Mouse (Mus musculus) small intestine, adult 2 months (tissue): ENCODE measurements around the gene Large1.

Source experiments
- CTCF ChIP-seq: fragments of 200-500 bp; IDR thresholded peaks from 2 replicates; pipeline ENCODE4 v1.5.1; 2012; ENCODE audit warnings: low read depth, mild to moderate bottlenecking, control low read depth, inconsistent platforms, low read length, moderate library complexity, mixed read lengths; ENCODE audit not compliant: insufficient replicate concordance, insufficient read length; ENCODE audit errors: extremely low read depth
- POLR2A ChIP-seq: fragments of 200-500 bp; IDR thresholded peaks from 2 replicates; pipeline ENCODE4 v1.6.1; 2012; ENCODE audit warnings: low read depth, mild to moderate bottlenecking, control low read depth, inconsistent platforms, low read length, moderate library complexity

DNA sequence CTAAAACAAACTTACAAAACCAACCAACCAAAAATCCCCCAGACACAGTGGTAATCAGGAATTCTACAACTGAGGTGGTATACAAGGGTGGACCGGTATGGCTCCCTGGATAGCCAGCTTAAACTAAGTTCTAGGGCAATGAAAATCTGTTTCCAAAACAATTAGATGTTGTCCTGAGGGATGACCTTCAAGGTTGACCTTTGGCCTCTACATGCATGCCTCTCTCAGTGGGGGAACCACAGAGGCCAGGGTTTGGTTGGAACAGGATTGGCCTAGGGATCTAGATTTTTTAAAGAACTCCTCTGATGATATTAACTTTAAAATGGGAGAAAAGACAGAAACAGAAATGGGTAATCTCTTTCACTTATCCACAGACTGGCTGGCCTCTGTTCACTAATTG, 335.1 kb downstream of the Large1 start:
- TF ChIP-seq CTCF (no peak), POLR2A (no peak)
